Mouse (Mus musculus): ENCODE data around the gene Znrf1. TPM values are rescaled to one million over a fixed set of nuclear protein-coding genes. Genes with fewer than 3 reads are reported as not detected.

Gene Znrf1
- polyA plus RNA-seq, 1 experiment from 2014 or later, result 34.5 TPM

DNA sequence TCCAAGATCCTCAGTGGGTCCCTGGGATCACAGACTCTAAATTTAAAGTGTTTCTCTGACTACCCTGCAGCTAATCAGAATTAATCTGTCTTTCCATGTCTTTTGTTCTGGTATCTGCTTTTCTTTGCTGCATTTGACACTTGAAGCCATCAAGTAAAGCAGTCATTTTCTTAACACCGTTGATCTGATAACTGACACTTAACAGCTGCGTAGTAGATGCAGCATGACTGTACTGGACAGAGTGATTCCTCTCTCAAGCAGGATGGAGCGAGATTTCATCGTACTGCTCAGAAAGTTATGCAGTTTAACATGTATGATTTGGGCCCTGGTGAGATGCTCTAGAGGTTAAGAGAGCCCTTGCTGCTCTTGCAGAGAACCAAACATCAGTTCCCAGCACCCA, 39.6 kb downstream of the Znrf1 start:
- Histone ChIP-seq H3K4me1 (peaks cover 24% of the 10 kb centered on the region), H3K4me2 (replicated peaks) (no peak overlapping the region), H3K36me3 (peaks cover 13% of the 10 kb centered on the region), H3K27ac (no peak overlapping the region), H3K9ac (no peak overlapping the region), H3K9me3 (no peaks in the 10 kb centered on the region), H3K4me3 (no peak overlapping the region), H3K27me3 (no peaks in the 10 kb centered on the region)
- ATAC-seq (ENCODE audit: low FRiP score, low read depth), result no peak
- WGBS, result 91% methylated on average over 4 of the region's 4 CpGs

DNA sequence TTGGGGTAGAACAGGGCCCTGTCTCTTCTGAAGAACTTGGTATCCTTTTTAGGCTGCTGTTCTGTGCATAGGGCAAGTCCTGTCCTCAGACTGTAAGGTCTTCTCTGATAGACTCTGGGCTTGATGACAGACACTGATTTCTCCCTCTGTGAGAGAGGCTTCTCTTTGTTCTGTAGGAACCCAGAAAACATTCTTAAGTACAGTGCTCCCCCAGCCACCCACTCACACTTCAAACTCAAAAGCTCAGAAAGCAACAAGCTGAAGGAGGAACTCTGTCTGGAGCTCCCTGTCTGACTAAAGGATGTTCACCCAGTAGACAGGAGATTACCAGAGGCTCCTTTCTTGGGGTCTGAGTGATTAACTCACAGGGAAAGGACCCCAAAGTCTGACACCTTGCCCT, 40.6 kb downstream of the Znrf1 start:
- ATAC-seq (ENCODE audit: low FRiP score, low read depth), result no peak
- H3K36me3 ChIP-seq, result peaks cover 16% of the 10 kb centered on the region
- H3K9me3 ChIP-seq, result no peaks in the 10 kb centered on the region
- no peak overlapping the region for H3K9ac ChIP-seq
- peaks cover 23% of the 10 kb centered on the region for H3K4me1 ChIP-seq
- no peak overlapping the region for H3K4me2 ChIP-seq (replicated peaks)
- no peak overlapping the region for H3K4me3 ChIP-seq
- H3K27me3 ChIP-seq, result no peaks in the 10 kb centered on the region
- no peak overlapping the region; the same call in 1 of the 2 replicates for H3K27ac ChIP-seq

DNA sequence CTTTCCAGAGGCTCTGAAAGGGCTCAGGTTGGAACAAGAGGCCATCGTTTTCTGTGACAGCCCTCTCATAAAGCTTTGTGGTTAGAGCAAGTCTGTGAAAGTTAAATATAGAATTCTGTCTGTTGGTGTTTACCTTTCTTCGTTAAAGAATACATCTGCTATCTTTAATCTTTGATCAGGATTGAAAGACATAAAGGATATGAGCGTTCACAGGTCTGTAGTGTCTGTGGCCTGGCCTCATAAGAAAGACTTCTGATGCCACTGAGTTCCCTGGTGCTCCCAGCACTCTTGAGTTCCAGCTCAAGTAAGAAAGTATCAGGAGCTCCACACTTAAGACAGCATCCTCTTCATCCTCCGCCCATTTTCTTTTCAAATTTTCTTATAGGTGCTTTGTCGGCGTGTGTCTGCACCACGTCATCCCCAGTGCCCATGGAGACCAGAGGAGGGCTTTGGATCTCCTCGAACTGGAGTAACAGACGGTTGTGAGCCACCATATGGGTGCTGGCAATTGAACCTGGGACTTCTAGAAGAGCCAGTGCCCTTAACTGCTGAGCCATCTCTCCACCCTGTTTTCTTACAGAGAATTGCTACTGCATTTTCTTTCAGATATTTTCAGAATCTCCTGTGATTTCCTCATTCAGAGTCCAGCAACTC, 42.1 kb downstream of the Znrf1 start:
- Histone ChIP-seq H3K9ac (no peak overlapping the region), H3K27me3 (no peaks in the 10 kb centered on the region), H3K9me3 (no peaks in the 10 kb centered on the region), H3K4me1 (peaks cover 15% of the 10 kb centered on the region; the same call in 1 of the 2 replicates), H3K36me3 (peaks cover 18% of the 10 kb centered on the region), H3K27ac (no peak overlapping the region), H3K4me3 (no peak overlapping the region), H3K4me2 (replicated peaks) (no peak overlapping the region)
- WGBS, result 88% methylated on average over 9 of the region's 9 CpGs
- ATAC-seq (ENCODE audit: low FRiP score, low read depth), result no peak

DNA sequence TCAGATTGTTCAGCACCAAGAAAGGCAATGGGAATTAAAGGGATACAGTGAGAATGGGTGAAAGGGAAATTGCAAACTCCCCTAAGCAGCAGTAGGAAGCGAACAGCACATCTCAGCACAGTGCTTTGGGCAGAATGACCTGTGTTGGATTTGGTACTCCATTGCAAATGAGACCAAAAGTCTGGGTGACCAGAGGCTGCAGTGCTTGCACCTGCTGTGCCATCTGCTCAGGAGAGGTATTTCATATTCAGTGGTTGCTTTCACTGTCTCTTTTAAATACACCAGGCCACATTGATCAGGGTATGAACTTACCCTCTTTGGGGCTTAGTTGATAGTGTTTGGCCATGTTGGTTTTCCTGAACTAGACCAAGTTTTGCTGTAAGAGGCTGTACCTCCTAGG, 43.4 kb downstream of the Znrf1 start:
- ATAC-seq (ENCODE audit: low FRiP score, low read depth), result no peak
- H3K27ac ChIP-seq, result no peak overlapping the region
- peaks cover 7% of the 10 kb centered on the region; the same call in 1 of the 2 replicates for H3K9me3 ChIP-seq
- WGBS, result 95% methylated on average over 1 of the region's 1 CpGs
- H3K4me3 ChIP-seq, result no peak overlapping the region
- no peak overlapping the region for H3K9ac ChIP-seq
- peaks cover 31% of the 10 kb centered on the region for H3K36me3 ChIP-seq
- H3K4me2 ChIP-seq (replicated peaks), result no peak overlapping the region
- no peaks in the 10 kb centered on the region for H3K27me3 ChIP-seq
- H3K4me1 ChIP-seq, result 0 out of 2 replicates have a peak, but pooled peaks cover 5% of the 10 kb centered on the region

DNA sequence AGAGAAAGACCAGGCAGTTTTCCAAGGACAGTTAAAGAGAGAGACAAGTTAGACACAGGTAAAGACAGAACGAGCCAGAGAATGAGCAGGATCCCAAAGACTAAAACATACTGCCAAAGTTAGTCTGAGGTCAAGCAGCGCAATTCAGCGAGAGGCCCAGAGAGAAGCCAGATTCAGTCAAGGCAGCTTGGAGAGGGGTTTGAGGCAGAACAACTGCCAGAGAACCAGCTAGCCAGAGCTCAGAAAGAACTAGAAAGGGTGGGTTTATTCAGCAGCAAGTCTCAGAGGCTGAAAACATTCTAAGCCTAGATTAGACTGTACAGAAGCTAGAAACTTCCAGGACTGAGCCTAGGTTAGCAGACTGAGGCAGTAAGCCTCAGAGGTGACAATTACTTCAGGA, 44.4 kb downstream of the Znrf1 start:
- Histone ChIP-seq H3K9me3 (peaks cover 7% of the 10 kb centered on the region; the same call in 1 of the 2 replicates), H3K36me3 (peaks cover 31% of the 10 kb centered on the region), H3K4me2 (replicated peaks) (no peak overlapping the region), H3K4me1 (peaks cover 10% of the 10 kb centered on the region; the same call in 1 of the 2 replicates), H3K4me3 (no peak overlapping the region), H3K27me3 (no peaks in the 10 kb centered on the region), H3K27ac (no peak overlapping the region), H3K9ac (no peak overlapping the region)
- WGBS, result 95% methylated on average over 3 of the region's 3 CpGs
- no peak for ATAC-seq (ENCODE audit: low FRiP score, low read depth)

DNA sequence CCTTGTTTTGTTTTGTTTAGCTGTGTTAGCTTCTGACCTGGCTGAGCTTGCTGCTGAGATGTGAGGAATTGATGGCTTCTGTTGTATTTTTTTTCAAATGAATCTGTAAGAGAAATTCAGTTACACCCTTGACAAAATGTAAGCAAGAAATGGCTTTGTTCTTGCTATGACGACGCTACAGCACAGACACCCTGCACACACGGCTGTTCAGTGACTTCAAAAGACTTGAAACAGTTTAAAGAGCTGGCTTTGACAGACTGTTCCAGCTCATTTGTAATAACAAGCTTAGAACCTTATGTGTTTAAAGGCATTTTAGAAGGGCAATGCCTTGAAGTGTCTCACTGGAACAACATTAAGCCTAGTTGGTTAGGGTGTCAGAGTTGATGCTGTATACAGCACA, 46.5 kb downstream of the Znrf1 start:
- no peak for ATAC-seq (ENCODE audit: low FRiP score, low read depth)
- H3K4me2 ChIP-seq (replicated peaks), result no peak overlapping the region
- H3K27me3 ChIP-seq, result no peaks in the 10 kb centered on the region
- H3K4me1 ChIP-seq, result peaks cover 5% of the 10 kb centered on the region; the same call in 1 of the 2 replicates
- H3K4me3 ChIP-seq, result no peak overlapping the region
- peaks cover 7% of the 10 kb centered on the region; the same call in 1 of the 2 replicates for H3K9me3 ChIP-seq
- 65% methylated on average over 3 of the region's 3 CpGs for WGBS
- H3K36me3 ChIP-seq, result peaks cover 31% of the 10 kb centered on the region
- H3K9ac ChIP-seq, result no peak overlapping the region
- no peak overlapping the region for H3K27ac ChIP-seq

DNA sequence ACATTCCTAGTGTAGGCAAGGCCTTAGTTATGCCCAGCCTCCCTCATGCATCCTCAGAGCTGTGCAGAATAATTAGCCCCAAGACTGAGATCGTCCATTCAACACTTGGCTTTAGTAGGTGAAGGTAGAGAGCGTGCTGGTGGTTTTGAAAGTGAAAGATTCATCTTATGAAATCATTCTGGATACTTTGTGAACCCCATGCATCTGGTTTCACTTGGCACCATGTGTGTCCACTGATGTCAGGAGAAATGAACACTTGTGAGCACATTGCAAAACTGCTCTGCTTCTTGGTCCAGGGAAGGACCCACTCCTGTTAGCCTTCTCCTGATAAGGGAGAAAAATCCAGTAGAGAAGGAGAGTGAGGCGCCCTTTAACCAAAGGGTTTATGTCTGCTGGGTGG, 49.0 kb downstream of the Znrf1 start:
- H3K4me2 ChIP-seq (replicated peaks), result no peak overlapping the region
- H3K4me1 ChIP-seq, result peaks cover 5% of the 10 kb centered on the region; the same call in 1 of the 2 replicates
- 91% methylated on average over 3 of the region's 3 CpGs for WGBS
- no peaks in the 10 kb centered on the region for H3K27me3 ChIP-seq
- ATAC-seq (ENCODE audit: low FRiP score, low read depth), result no peak
- no peak overlapping the region for H3K27ac ChIP-seq
- peaks cover 18% of the 10 kb centered on the region for H3K36me3 ChIP-seq
- H3K9me3 ChIP-seq, result peaks cover 7% of the 10 kb centered on the region; the same call in 1 of the 2 replicates
- no peak overlapping the region for H3K4me3 ChIP-seq
- H3K9ac ChIP-seq, result no peak overlapping the region

DNA sequence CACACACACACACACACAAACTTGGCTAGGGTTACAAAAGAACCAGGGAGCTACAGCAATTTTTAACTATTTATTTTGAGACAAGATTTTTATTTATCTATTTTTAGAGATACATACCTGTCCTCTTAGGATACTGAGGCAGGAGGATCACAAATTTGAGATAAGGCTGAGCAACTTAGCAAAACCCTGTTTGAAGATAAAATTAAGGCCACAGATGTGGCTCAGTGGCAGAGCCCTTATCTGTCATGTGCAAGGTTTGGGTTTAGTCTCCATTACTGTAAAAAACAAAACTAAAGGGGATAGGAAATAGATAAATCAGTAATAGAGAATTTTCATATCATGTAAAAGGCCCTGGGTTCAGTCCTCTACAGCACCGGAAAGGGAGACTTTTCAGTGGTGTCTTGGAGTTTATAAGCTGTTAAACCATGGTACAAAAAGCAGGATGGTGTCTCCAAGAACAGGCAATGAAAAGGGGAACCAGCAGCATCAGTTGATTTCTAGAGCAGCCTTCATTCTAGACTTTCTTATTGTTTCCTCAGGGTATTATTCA, 51.7 kb downstream of the Znrf1 start:
- peaks cover 11% of the 10 kb centered on the region; the same call in 1 of the 2 replicates for H3K4me1 ChIP-seq
- H3K36me3 ChIP-seq, result peaks cover 24% of the 10 kb centered on the region
- no peak overlapping the region for H3K4me2 ChIP-seq (replicated peaks)
- peaks cover 7% of the 10 kb centered on the region; the same call in 1 of the 2 replicates for H3K9me3 ChIP-seq
- H3K27me3 ChIP-seq, result no peaks in the 10 kb centered on the region
- 95% methylated on average over 1 of the region's 1 CpGs for WGBS
- no peak overlapping the region for H3K27ac ChIP-seq
- no peak overlapping the region for H3K9ac ChIP-seq
- H3K4me3 ChIP-seq, result no peak overlapping the region
- ATAC-seq (ENCODE audit: low FRiP score, low read depth), result no peak

DNA sequence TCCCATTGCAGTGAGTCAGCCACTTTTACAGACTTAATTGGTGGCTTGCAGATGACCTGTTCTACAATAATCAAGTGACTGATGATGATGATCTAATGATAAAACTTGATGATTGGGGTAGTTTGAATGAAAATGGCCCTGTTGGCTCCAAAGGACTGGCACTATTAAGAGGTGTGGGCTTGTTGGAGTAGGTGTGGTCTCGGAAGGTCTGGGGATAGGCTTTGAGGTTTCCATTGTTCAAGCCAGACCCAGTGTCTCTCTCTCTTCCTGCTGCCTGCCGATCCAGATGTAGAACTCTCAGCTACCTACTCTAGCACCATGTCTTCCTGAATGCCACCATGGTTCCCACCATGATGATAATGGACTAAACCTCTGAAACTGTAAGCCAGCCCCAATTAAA, 52.4 kb downstream of the Znrf1 start:
- H3K9ac ChIP-seq, result no peak overlapping the region
- H3K4me2 ChIP-seq (replicated peaks), result no peak overlapping the region
- 84% methylated on average over 2 of the region's 2 CpGs for WGBS
- no peak for ATAC-seq (ENCODE audit: low FRiP score, low read depth)
- peaks cover 7% of the 10 kb centered on the region; the same call in 1 of the 2 replicates for H3K9me3 ChIP-seq
- peaks cover 15% of the 10 kb centered on the region; the same call in 1 of the 2 replicates for H3K4me1 ChIP-seq
- no peak overlapping the region for H3K27ac ChIP-seq
- no peak overlapping the region for H3K4me3 ChIP-seq
- peaks cover 19% of the 10 kb centered on the region for H3K36me3 ChIP-seq
- H3K27me3 ChIP-seq, result no peaks in the 10 kb centered on the region

DNA sequence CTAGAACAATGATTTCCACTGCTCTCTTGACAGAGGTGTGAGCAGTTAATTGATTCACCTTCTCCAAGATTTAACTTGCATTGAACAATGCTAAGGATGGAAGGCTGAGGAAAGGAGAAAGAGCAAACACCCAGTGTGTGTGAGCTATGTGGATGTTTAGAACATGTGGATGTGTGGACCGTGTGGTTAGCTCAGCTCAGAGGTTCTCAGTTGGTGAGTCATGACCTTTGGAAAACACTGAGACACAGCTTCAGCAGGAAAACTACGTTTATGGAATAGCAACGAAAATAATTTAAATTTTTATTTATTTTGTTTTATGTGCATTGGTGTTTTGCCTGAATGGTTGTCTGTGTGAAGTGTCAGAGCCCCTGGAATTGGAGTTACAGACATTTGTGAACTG, 54.3 kb downstream of the Znrf1 start:
- Histone ChIP-seq H3K27ac (no peak overlapping the region), H3K4me1 (peaks cover 11% of the 10 kb centered on the region), H3K27me3 (no peaks in the 10 kb centered on the region), H3K4me3 (no peak overlapping the region), H3K4me2 (replicated peaks) (no peak overlapping the region), H3K36me3 (peaks cover 9% of the 10 kb centered on the region), H3K9me3 (no peaks in the 10 kb centered on the region), H3K9ac (no peak overlapping the region)
- WGBS, result 86% methylated on average over 3 of the region's 3 CpGs
- no peak for ATAC-seq (ENCODE audit: low FRiP score, low read depth)

DNA sequence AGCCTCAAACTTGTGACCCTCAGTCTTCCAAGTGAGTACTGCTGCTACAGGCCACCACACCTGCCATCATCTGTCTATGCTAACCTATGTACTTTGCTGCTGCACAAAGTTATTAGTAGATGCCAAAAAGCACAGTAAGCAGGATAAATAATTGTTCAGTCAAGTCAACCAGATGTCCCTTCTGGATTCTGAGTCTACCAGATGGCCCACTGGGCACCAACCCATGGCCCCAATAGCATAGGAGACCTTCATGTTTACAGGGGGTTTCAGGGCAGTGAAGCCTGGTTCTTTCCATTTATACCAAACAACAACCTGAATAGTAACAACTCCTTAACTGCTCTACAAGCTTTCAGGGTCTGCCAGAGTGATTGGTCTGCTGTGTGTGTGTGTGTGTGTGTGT, 55.3 kb downstream of the Znrf1 start:
- Histone ChIP-seq H3K27ac (no peak overlapping the region), H3K9me3 (no peaks in the 10 kb centered on the region)

DNA sequence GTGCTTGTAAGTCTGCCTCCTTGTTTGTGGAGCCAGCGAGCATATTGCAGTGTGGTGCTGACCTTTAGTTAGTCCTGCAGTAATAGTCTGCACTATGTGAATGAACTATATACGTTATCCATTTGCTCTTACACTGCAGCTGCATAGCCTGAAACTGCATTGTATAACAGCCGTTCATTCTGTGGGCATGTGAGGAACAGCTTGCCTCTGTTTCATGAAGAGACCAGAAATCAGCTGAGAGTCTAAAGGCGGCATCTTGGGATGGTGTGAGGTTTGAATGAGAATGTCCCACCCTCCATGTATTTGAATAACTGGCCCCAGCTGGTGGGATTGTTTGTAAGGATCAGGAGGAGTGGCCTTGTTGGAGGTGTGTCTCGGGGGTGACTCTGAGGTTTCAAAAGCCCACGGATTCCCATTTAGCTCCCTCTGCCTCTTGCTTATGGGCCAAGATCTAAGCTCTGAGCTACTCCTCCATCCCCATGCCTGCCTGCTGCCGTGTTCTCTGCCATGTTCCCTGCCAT, 56.6 kb downstream of the Znrf1 start:
- Histone ChIP-seq H3K9ac (no peak overlapping the region), H3K9me3 (no peaks in the 10 kb centered on the region), H3K4me2 (replicated peaks) (no peak overlapping the region), H3K4me3 (no peak overlapping the region), H3K4me1 (peaks cover 33% of the 10 kb centered on the region), H3K27ac (no peak overlapping the region), H3K36me3 (peaks cover 9% of the 10 kb centered on the region; the same call in 1 of the 2 replicates), H3K27me3 (no peaks in the 10 kb centered on the region)
- ATAC-seq (ENCODE audit: low FRiP score, low read depth), result no peak
- WGBS, result 89% methylated on average over 7 of the region's 7 CpGs

More for the DNA sequence above, 55.3 kb downstream of the Znrf1 start:
- Histone ChIP-seq H3K4me2 (replicated peaks) (no peak overlapping the region), H3K4me1 (peaks cover 21% of the 10 kb centered on the region), H3K36me3 (peaks cover 9% of the 10 kb centered on the region), H3K4me3 (no peak overlapping the region), H3K27me3 (no peaks in the 10 kb centered on the region), H3K9ac (no peak overlapping the region)
- no peak for ATAC-seq (ENCODE audit: low FRiP score, low read depth)

All from limb, embryonic 13.5 days (tissue).